Comparison of ENCODE assay signal across 8 mouse cellular contexts in genomic region chr1:75504256-75505045, GRCm38 (mm10). TPM values are rescaled to one million over a fixed set of nuclear protein-coding genes. Genes with fewer than 3 reads are reported as not detected.
DNase-seq lines count a peak whose midpoint lies in the region; ATAC-seq and TF ChIP-seq lines count a peak whose summit lies in the region.

No protein-coding gene starts in this region.

- peak overlapping the region; percentile 95 for H3K4me2 ChIP-seq in lung, postnatal 0 days (replicated peaks; ENCODE audit: low read depth, low read length)
- H3K4me2 ChIP-seq in limb, embryonic 14.5 days (replicated peaks; ENCODE audit: low read depth, low read length, severe bottlenecking), result peak overlapping the region; percentile 92

- H3K4me1 ChIP-seq in lung, postnatal 0 days (ENCODE audit: insufficient read depth, low read depth, low read length), result no peaks in the 10 kb centered on the region; the same call in none of the 2 replicates
- H3K4me1 ChIP-seq in limb, embryonic 14.5 days (ENCODE audit: control insufficient read depth, insufficient read depth, low read length), result peaks cover 20% of the 10 kb centered on the region

- H3K9me3 ChIP-seq in lung, postnatal 0 days (ENCODE audit: low read length), result no peaks in the 10 kb centered on the region
- no peaks in the 10 kb centered on the region for H3K9me3 ChIP-seq in limb, embryonic 14.5 days (ENCODE audit: control insufficient read depth, low read length)

- H3K27me3 ChIP-seq in lung, postnatal 0 days (replicated peaks; ENCODE audit: insufficient read depth, low read length), result no peaks in the 10 kb centered on the region
- no peaks in the 10 kb centered on the region for H3K27me3 ChIP-seq in limb, embryonic 14.5 days (ENCODE audit: control insufficient read depth, insufficient read depth, low read length)

- ATAC-seq in lung, postnatal 0 days, result no peak; the same call in 1 of the 2 replicates
- ATAC-seq in limb, embryonic 14.5 days (ENCODE audit: low FRiP score, low read depth), result no peak
- no peak for ATAC-seq in megakaryocyte progenitor cell, adult 5-6 weeks (replicated peaks; ENCODE audit: poor library complexity)

- peak overlapping the region; percentile 78 for H3K4me3 ChIP-seq in lung, postnatal 0 days (ENCODE audit: low read depth, low read length)
- H3K4me3 ChIP-seq in limb, embryonic 14.5 days (replicated peaks; ENCODE audit: low read length), result peak overlapping the region; percentile 85

- intact Hi-C loops in gastrocnemius, postnatal 36 days (cut with DNase I), result no loop called here

- H3K9ac ChIP-seq in lung, postnatal 0 days (replicated peaks; ENCODE audit: low read depth), result 0 out of 2 replicates have a peak overlapping the region, but pooled peaks have one; percentile 85
- peak overlapping the region; percentile 93; the same call in 1 of the 2 replicates for H3K9ac ChIP-seq in limb, embryonic 14.5 days (ENCODE audit: low read depth, low read length, severe bottlenecking)

- no peak for TF ChIP-seq CTCF in lung, postnatal 0 days (IDR thresholded peaks at IDR 0.05)

- H3K27ac ChIP-seq in lung, postnatal 0 days (ENCODE audit: low read length), result no peak overlapping the region
- H3K27ac ChIP-seq in limb, embryonic 14.5 days (replicated peaks; ENCODE audit: low read depth, low read length), result no peak overlapping the region

- peak; percentile 12 for DNase-seq in cerebellum, adult 11-12 months
- DNase-seq in cerebellum, postnatal 14 days, result no peak
- DNase-seq in lung, postnatal 0 days (ENCODE audit: low spot score), result peak; percentile 80
- DNase-seq in lung, postnatal 36 days, result no peak
- no peak for DNase-seq in limb, embryonic 14.5 days (ENCODE audit: low spot score)
- DNase-seq in telencephalon, adult 2 months (ENCODE audit: low read depth, low spot score), result peak; percentile 65
- DNase-seq in gastrocnemius, postnatal 36 days, result no peak

- 40% methylated on average over 9 of the region's 9 CpGs for WGBS in lung, postnatal 0 days
- WGBS in limb, embryonic 14.5 days, result 51% methylated on average over 9 of the region's 9 CpGs

- TF ChIP-seq POLR2A in limb, embryonic 14.5 days (IDR thresholded peaks at IDR 0.05; ENCODE audit: borderline replicate concordance, extremely low read depth, insufficient read depth, insufficient read length), result no peak

- TF ChIP-seq EP300 in lung, postnatal 0 days (IDR thresholded peaks at IDR 0.05), result no peak

- H3K36me3 ChIP-seq in lung, postnatal 0 days (ENCODE audit: insufficient read depth, low read length), result peaks cover 21% of the 10 kb centered on the region; the same call in 1 of the 2 replicates
- peaks cover 51% of the 10 kb centered on the region for H3K36me3 ChIP-seq in limb, embryonic 14.5 days (ENCODE audit: control insufficient read depth, insufficient read depth, low read length)

RNA-seq across cellular contexts. Expression of gene Obsl1, which starts 1.8 kb away (rescaled TPM):
- polyA plus RNA-seq in lung, postnatal 0 days (2015; fragmentation: Nextera tagmentation; extraction: Ambion mirVana), result 25.8 and 33.9 TPM in 2 replicates
- polyA plus RNA-seq in limb, embryonic 14.5 days (2012; rRNA removed), result 315 and 381 TPM in 2 replicates
- polyA plus RNA-seq in limb, embryonic 14.5 days (2014; fragmentation: Nextera tagmentation; extraction: Ambion mirVana), result 108 and 120 TPM in 2 replicates
- 10 to 100 TPM; 41.4 to 52.1 TPM for total RNA-seq in gastrocnemius, postnatal 36 days (2021)
- total RNA-seq in megakaryocyte progenitor cell, adult 5-6 weeks (2015), result 1.0 TPM in 1 of 2 replicates, not detected in the other
- 0.30 TPM in 1 of 2 replicates, not detected in the other for total RNA-seq in megakaryocyte progenitor cell, adult 5-6 weeks (2017)

RNA-seq across cellular contexts. Expression of gene Inha, which starts 2.4 kb away (rescaled TPM):
- 3.7 and 3.8 TPM in 2 replicates for polyA plus RNA-seq in lung, postnatal 0 days (2015; fragmentation: Nextera tagmentation; extraction: Ambion mirVana)
- polyA plus RNA-seq in limb, embryonic 14.5 days (2012; rRNA removed), result 64.2 and 89.2 TPM in 2 replicates
- polyA plus RNA-seq in limb, embryonic 14.5 days (2014; fragmentation: Nextera tagmentation; extraction: Ambion mirVana), result 10.0 and 10.5 TPM in 2 replicates
- total RNA-seq in gastrocnemius, postnatal 36 days (2021), result 1 to 10 TPM; 2.5 to 5.8 TPM
- total RNA-seq in megakaryocyte progenitor cell, adult 5-6 weeks (2015), result not detected in 2 replicates
- total RNA-seq in megakaryocyte progenitor cell, adult 5-6 weeks (2017), result not detected in 2 replicates

RNA-seq across cellular contexts. Expression of gene Stk11ip, which starts 16.9 kb away (rescaled TPM):
- 12.7 and 13.2 TPM in 2 replicates for polyA plus RNA-seq in lung, postnatal 0 days (2015; fragmentation: Nextera tagmentation; extraction: Ambion mirVana)
- polyA plus RNA-seq in limb, embryonic 14.5 days (2012; rRNA removed), result 37.2 and 53.6 TPM in 2 replicates
- polyA plus RNA-seq in limb, embryonic 14.5 days (2014; fragmentation: Nextera tagmentation; extraction: Ambion mirVana), result 15.4 and 19.0 TPM in 2 replicates
- 1 to 10 TPM; 5.8 to 7.7 TPM for total RNA-seq in gastrocnemius, postnatal 36 days (2021)
- total RNA-seq in megakaryocyte progenitor cell, adult 5-6 weeks (2015), result 7.9 and 9.6 TPM in 2 replicates
- 11.3 and 24.0 TPM in 2 replicates for total RNA-seq in megakaryocyte progenitor cell, adult 5-6 weeks (2017)

RNA-seq across cellular contexts. Expression of gene Tmem198, which starts 25.1 kb away (rescaled TPM):
- polyA plus RNA-seq in lung, postnatal 0 days (2015; fragmentation: Nextera tagmentation; extraction: Ambion mirVana), result 1.1 and 1.3 TPM in 2 replicates
- 1.4 and 2.0 TPM in 2 replicates for polyA plus RNA-seq in limb, embryonic 14.5 days (2012; rRNA removed)
- 0.51 and 1.1 TPM in 2 replicates for polyA plus RNA-seq in limb, embryonic 14.5 days (2014; fragmentation: Nextera tagmentation; extraction: Ambion mirVana)
- under 1 TPM; 0.12 to 0.26 TPM for total RNA-seq in gastrocnemius, postnatal 36 days (2021)
- total RNA-seq in megakaryocyte progenitor cell, adult 5-6 weeks (2015), result not detected in 2 replicates
- 2.9 TPM in 1 of 2 replicates, not detected in the other for total RNA-seq in megakaryocyte progenitor cell, adult 5-6 weeks (2017)

RNA-seq across cellular contexts. Expression of gene Chpf, which starts 25.3 kb away (rescaled TPM):
- 31.2 and 31.6 TPM in 2 replicates for polyA plus RNA-seq in lung, postnatal 0 days (2015; fragmentation: Nextera tagmentation; extraction: Ambion mirVana)
- 104 and 148 TPM in 2 replicates for polyA plus RNA-seq in limb, embryonic 14.5 days (2012; rRNA removed)
- polyA plus RNA-seq in limb, embryonic 14.5 days (2014; fragmentation: Nextera tagmentation; extraction: Ambion mirVana), result 61.6 and 65.0 TPM in 2 replicates
- 1 to 10 TPM; 6.2 to 7.0 TPM for total RNA-seq in gastrocnemius, postnatal 36 days (2021)
- total RNA-seq in megakaryocyte progenitor cell, adult 5-6 weeks (2015), result 0.27 and 0.83 TPM in 2 replicates
- total RNA-seq in megakaryocyte progenitor cell, adult 5-6 weeks (2017), result 0.57 and 2.0 TPM in 2 replicates

Comparison
In these comparisons a context has a peak if more than half of its experiments do, and no peak if none do; other contexts are left out.
1. DNase-seq: peak in cerebellum, adult 11-12 months (single experiment), lung, postnatal 0 days (single experiment) and telencephalon, adult 2 months (single experiment); none in cerebellum, postnatal 14 days (0 of 2), lung, postnatal 36 days (single experiment), limb, embryonic 14.5 days (single experiment) and gastrocnemius, postnatal 36 days (0 of 2).
2. RNA of gene Obsl1, which starts 1.8 kb away (total RNA-seq): 41.4 to 52.1 TPM in gastrocnemius, postnatal 36 days; 0.30 to 1.0 TPM in megakaryocyte progenitor cell, adult 5-6 weeks; every median in the first group is over 10 times any median in the second.